Mouse (Mus musculus) ovary, postnatal 14 days (tissue): Measurements from ENCODE around the gene Ifna11.
"Not testable (repeated sequence)": the region's sequence is repeated elsewhere in the genome, so short reads cannot be mapped to it uniquely, and the experiment has no call there.

Source experiments
- DNase-seq: peaks from one replicate; pipeline ENCODE4 v3.0.0; 2022; ENCODE audit warnings: low spot score

Ifna11 gene

DNA sequence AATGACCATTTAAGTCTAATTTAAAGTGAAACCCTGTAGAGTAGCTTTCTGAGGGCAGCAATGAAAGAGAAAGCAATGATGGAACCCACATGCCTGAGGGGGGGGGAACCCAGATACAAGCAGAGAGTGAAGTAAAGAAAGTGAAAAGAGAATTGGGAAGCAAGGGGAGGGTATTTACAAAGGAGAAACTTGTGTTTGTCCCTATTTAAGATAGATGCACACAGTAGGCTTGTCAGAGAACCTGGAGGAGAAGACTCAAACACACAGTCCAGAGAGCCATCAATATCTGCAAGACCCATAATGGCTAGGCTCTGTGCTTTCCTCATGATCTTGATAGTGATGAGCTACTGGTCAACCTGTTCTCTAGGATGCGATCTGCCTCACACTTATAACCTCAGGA lies at the start of gene Ifna11:
Gene Ifna11, plus strand, starts transcription at position 301 of the 400 bp plus-strand sequence.
- DNase-seq, result no peak

- not testable (repeated sequence) for DNase-seq
These were observed 46.2 kb upstream of the Ifna11 start, which contains the start of gene Gm13290 for GRCm38 (mm10) chr4:88773534-88773933. Gene Gm13290, plus strand, starts transcription at chr4:88773834.

DNA sequence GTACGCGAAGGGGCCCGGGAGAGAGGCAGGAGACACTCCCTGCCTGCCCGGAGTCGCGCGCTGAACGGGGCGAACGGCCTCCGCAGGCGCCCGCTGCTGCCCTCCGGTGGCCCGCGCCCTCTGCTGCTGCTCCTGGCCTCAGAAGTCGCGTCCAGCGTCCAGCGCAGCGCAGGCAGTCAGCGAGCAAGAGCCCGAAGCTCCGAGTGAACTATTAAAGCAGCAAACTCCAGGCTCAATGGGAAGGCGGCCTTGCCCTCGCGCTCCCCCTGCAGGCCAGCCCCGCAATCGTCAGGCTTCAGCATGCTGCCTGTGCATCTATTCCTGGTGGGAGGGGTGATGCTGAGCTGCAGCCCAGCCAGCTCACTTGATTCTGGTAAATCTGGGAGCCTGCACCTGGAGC lies 43.1 kb upstream of the Ifna11 start, which contains the start of gene Gm13289:
Gene Gm13289, plus strand, starts transcription at position 301 of the 400 bp plus-strand sequence.
- DNase-seq, result not testable (repeated sequence)

DNA sequence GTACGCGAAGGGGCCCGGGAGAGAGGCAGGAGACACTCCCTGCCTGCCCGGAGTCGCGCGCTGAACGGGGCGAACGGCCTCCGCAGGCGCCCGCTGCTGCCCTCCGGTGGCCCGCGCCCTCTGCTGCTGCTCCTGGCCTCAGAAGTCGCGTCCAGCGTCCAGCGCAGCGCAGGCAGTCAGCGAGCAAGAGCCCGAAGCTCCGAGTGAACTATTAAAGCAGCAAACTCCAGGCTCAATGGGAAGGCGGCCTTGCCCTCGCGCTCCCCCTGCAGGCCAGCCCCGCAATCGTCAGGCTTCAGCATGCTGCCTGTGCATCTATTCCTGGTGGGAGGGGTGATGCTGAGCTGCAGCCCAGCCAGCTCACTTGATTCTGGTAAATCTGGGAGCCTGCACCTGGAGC lies 40.2 kb upstream of the Ifna11 start, which contains the start of gene Gm13272:
Gene Gm13272, plus strand, starts transcription at position 301 of the 400 bp plus-strand sequence.
- not testable (repeated sequence) for DNase-seq

DNA sequence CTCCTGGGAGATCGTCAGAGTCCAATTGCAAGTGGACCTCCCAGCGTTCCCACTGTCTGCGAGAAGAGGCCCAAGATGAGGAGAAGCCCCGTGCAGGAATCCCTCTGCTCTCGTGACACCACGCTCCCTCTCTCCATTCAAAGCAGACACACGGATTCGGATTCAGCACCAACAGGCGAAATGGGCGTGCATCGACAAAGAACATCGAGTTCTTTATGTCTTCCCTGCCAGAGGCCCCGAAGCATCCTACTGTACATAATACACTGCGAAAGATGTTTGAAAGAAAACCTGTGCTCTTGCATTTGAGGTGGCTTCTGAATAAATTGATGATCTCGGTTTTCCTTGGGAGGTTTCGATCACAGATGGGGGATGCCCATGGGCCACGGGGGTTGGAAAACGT lies 39.4 kb upstream of the Ifna11 start:
- not testable (repeated sequence) for DNase-seq

DNA sequence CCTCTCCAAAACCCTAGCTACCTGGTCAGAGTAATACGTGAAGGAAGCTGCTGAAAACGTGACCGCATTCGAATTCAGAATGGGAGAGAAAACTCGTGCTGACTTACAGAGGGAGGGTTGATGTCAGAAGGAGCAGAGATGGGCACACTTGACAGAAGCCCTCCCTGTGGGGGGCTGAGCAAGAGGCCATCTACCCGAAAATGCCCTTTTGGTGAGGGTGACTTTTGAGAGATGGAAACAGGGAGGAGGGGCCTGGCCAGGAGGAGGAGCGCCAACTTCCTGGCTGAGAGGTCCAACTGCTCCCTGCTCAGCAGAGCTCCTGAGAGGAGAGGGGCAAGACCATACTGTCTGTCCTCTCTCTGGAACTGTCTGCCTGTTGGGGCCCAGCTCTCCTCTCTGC lies 37.9 kb upstream of the Ifna11 start, which contains the start of gene Ifnz:
Gene Ifnz, plus strand, starts transcription at position 301 of the 400 bp plus-strand sequence.
- DNase-seq, result not testable (repeated sequence)

DNA sequence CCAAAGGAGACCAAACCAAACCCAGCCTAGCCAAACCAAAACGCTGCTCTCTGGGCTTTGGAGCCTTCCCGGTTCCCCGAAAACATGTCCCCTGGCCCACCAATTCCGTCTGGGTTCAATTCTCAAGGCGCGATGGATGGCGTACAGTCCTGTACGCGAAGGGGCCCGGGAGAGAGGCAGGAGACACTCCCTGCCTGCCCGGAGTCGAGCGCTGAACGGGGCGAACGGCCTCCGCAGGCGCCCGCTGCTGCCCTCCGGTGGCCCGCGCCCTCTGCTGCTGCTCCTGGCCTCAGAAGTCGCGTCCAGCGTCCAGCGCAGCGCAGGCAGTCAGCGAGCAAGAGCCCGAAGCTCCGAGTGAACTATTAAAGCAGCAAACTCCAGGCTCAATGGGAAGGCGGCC lies 37.4 kb upstream of the Ifna11 start:
- not testable (repeated sequence) for DNase-seq

DNA sequence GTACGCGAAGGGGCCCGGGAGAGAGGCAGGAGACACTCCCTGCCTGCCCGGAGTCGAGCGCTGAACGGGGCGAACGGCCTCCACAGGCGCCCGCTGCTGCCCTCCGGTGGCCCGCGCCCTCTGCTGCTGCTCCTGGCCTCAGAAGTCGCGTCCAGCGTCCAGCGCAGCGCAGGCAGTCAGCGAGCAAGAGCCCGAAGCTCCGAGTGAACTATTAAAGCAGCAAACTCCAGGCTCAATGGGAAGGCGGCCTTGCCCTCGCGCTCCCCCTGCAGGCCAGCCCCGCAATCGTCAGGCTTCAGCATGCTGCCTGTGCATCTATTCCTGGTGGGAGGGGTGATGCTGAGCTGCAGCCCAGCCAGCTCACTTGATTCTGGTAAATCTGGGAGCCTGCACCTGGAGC lies 34.4 kb upstream of the Ifna11 start, which contains the start of gene Gm13276:
Gene Gm13276, plus strand, starts transcription at position 301 of the 400 bp plus-strand sequence.
- not testable (repeated sequence) for DNase-seq

GRCm38 (mm10) chr4:88788402-88788801 lies 31.4 kb upstream of the Ifna11 start, which contains the start of gene Gm13277:
Gene Gm13277, plus strand, starts transcription at chr4:88788632.
- peak; percentile 42 for DNase-seq

DNA sequence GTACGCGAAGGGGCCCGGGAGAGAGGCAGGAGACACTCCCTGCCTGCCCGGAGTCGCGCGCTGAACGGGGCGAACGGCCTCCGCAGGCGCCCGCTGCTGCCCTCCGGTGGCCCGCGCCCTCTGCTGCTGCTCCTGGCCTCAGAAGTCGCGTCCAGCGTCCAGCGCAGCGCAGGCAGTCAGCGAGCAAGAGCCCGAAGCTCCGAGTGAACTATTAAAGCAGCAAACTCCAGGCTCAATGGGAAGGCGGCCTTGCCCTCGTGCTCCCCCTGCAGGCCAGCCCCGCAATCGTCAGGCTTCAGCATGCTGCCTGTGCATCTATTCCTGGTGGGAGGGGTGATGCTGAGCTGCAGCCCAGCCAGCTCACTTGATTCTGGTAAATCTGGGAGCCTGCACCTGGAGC lies 28.5 kb upstream of the Ifna11 start, which contains the start of gene Gm13278:
Gene Gm13278, plus strand, starts transcription at position 301 of the 400 bp plus-strand sequence.
- not testable (repeated sequence) for DNase-seq

- peak; percentile 73 for DNase-seq
These were observed 25.7 kb upstream of the Ifna11 start, which contains the start of gene Gm13275 for GRCm38 (mm10) chr4:88793936-88794675. Gene Gm13275, plus strand, starts transcription at chr4:88794487.

DNA sequence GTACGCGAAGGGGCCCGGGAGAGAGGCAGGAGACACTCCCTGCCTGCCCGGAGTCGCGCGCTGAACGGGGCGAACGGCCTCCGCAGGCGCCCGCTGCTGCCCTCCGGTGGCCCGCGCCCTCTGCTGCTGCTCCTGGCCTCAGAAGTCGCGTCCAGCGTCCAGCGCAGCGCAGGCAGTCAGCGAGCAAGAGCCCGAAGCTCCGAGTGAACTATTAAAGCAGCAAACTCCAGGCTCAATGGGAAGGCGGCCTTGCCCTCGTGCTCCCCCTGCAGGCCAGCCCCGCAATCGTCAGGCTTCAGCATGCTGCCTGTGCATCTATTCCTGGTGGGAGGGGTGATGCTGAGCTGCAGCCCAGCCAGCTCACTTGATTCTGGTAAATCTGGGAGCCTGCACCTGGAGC lies 22.7 kb upstream of the Ifna11 start, which contains the start of gene Gm13279:
Gene Gm13279, plus strand, starts transcription at position 301 of the 400 bp plus-strand sequence.
- DNase-seq, result not testable (repeated sequence)

DNA sequence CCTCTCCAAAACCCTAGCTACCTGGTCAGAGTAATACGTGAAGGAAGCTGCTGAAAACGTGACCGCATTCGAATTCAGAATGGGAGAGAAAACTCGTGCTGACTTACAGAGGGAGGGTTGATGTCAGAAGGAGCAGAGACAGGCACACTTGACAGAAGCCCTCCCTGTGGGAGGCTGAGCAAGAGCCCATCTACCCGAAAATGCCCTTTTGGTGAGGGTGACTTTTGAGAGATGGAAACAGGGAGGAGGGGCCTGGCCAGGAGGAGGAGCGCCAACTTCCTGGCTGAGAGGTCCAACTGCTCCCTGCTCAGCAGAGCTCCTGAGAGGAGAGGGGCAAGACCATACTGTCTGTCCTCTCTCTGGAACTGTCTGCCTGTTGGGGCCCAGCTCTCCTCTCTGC lies 20.4 kb upstream of the Ifna11 start, which contains the start of gene Gm13285:
Gene Gm13285, plus strand, starts transcription at position 301 of the 400 bp plus-strand sequence.
- DNase-seq, result not testable (repeated sequence)

GRCm38 (mm10) chr4:88802954-88803353 lies 16.8 kb upstream of the Ifna11 start, which contains the start of gene Gm13287:
Gene Gm13287, plus strand, starts transcription at chr4:88803254.
- DNase-seq, result not testable (repeated sequence)

DNA sequence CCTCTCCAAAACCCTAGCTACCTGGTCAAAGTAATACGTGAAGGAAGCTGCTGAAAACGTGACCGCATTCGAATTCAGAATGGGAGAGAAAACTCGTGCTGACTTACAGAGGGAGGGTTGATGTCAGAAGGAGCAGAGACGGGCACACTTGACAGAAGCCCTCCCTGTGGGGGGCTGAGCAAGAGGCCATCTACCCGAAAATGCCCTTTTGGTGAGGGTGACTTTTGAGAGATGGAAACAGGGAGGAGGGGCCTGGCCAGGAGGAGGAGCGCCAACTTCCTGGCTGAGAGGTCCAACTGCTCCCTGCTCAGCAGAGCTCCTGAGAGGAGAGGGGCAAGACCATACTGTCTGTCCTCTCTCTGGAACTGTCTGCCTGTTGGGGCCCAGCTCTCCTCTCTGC lies 14.5 kb upstream of the Ifna11 start, which contains the start of gene Gm13288:
Gene Gm13288, plus strand, starts transcription at position 301 of the 400 bp plus-strand sequence.
- not testable (repeated sequence) for DNase-seq

DNA sequence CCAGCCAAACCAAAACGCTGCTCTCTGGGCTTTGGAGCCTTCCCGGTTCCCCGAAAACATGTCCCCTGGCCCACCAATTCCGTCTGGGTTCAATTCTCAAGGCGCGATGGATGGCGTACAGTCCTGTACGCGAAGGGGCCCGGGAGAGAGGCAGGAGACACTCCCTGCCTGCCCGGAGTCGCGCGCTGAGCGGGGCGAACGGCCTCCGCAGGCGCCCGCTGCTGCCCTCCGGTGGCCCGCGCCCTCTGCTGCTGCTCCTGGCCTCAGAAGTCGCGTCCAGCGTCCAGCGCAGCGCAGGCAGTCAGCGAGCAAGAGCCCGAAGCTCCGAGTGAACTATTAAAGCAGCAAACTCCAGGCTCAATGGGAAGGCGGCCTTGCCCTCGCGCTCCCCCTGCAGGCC lies 14.0 kb upstream of the Ifna11 start:
- peak; percentile 6 for DNase-seq

DNA sequence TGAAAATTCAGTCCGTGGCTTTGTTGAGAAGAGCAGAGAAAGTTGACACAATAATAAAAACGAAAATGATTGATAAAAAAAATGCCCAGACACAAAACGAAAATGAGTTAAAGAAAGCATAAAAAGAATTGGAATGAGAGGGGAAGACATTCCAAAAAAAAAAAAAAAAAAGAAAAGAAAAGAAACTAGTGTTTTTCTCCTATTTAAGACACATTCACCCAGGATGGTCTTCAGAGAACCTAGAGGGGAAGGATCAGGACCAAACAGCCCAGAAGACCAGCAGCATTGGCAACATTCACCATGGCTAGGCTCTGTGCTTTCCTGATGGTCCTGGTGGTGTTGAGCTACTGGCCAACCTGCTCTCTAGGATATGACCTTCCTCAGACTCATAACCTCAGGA lies 3.8 kb upstream of the Ifna11 start, which contains the start of gene Ifna7:
Gene Ifna7, plus strand, starts transcription at position 301 of the 400 bp plus-strand sequence.
- no peak for DNase-seq

DNA sequence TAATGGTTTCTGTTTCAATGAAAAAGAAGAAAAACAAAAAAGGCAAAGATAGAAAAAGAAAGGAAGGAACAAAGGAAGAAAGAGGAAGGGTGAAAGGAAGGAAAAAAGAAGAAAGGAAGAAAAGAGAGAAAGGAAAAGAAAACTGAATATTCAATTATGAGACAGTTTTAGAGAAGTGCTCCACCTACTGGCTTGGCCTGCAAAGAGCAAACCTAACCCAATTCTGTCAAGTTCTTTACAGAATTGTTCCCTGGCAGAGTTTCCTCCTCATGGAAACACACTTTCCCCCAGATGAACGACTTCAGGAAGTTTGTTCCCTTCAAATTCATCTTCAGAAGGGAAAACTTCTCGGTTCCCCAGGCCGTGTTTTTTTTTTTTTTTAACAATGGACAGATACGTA lies 3.2 kb downstream of the Ifna11 start:
- DNase-seq, result no peak

- DNase-seq, result not testable (repeated sequence)
These were observed 7.4 kb downstream of the Ifna11 start, which contains the start of gene Ifna6 for GRCm38 (mm10) chr4:88827116-88827515. Gene Ifna6, plus strand, starts transcription at chr4:88827416.

GRCm38 (mm10) chr4:88830523-88830922 lies 10.8 kb downstream of the Ifna11 start:
- DNase-seq, result peak; percentile 3

DNA sequence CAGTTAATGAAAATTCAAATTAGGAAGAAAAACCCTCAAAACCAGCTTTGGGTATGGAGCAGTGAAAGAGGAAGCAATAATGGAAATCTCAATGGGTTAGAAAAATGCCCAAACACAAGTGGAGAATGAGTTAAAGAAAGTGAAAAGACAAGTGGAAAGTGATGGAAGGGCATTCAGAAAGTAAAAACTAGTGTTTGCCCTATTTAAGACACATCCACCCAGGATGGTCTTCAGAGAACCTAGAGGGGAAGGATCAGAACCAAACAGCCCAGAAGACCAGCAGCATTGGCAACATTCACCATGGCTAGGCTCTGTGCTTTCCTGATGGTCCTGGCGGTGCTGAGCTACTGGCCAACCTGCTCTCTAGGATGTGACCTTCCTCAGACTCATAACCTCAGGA lies 15.5 kb downstream of the Ifna11 start, which contains the start of gene Ifna5:
Gene Ifna5, plus strand, starts transcription at position 301 of the 400 bp plus-strand sequence.
- DNase-seq, result not testable (repeated sequence)

- DNase-seq, result no peak
These were observed 19.1 kb downstream of the Ifna11 start for GRCm38 (mm10) chr4:88838828-88839227.
